Mouse (Mus musculus) hematopoietic stem cell, adult 5-6 weeks (primary cell): ENCODE measurements around the gene Pakap. TPM values are rescaled to one million over a fixed set of nuclear protein-coding genes. Genes with fewer than 3 reads are reported as not detected.

Experiments
- ATAC-seq, 2 experiments: fragments of 125-278 bp in 1 of 2; replicated peaks in 1 of 2; 2 replicates each; pipeline ENCODE4 v1.8.0; 2016 to 2017; ENCODE audit warnings: inconsistent platforms in 2 of 2, mild to moderate bottlenecking in 2 of 2, moderate number of reproducible peaks in 2 of 2, low read depth in 1 of 2, moderate TSS enrichment in 1 of 2; ENCODE audit not compliant: low FRiP score in 2 of 2, poor library complexity in 2 of 2, severe bottlenecking in 2 of 2, insufficient read depth in 1 of 2, low TSS enrichment in 1 of 2
- total RNA-seq: library from RNA; stranded (forward); fragments of 172-1452, 232-1000 nt; gene quantifications from 2 replicates; pipeline ENCODE4 v1.2.3, GENCODE M21; 2017

The Pakap gene
- total RNA-seq, 1 experiment from 2014 or later: not detected

GRCm38 (mm10) chr4:57821556-57822356 is 253.8 kb downstream of the Pakap start:
- ATAC-seq: no peak

GRCm38 (mm10) chr4:57822641-57823040 is 254.7 kb downstream of the Pakap start:
- ATAC-seq: no peak

DNA sequence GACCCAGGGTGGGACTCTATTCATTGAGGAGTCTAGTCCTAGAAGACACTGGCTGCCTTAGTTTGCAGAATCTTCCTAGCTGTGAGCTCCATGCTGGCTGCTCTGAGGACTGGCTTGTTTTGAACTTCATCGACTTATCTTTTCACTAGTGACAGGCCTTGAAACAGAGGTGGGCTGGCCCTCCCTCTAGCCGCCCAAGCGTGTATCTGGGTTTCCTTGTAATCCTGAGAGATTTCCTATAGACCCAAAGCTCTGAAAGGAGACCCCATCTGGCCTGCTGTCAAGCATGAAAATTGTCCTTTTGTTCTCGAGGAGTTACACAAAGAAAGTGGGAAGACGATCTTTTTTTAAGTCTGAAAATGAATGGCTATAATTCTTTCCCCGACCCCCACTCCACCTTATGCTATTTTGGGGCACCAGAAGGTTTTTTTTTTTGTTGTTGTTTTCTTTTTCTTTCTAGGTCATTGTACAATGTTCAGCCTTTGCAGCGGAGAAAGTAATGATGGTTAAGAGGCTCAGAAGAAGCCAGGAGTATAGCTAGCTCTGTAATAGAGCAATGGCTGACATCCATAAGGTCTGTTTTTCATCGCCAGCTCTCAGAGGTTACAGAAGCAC is 256.8 kb downstream of the Pakap start:
- ATAC-seq: no peak

- no peak for ATAC-seq
These were observed 258.3 kb downstream of the Pakap start for GRCm38 (mm10) chr4:57826272-57826671.

DNA sequence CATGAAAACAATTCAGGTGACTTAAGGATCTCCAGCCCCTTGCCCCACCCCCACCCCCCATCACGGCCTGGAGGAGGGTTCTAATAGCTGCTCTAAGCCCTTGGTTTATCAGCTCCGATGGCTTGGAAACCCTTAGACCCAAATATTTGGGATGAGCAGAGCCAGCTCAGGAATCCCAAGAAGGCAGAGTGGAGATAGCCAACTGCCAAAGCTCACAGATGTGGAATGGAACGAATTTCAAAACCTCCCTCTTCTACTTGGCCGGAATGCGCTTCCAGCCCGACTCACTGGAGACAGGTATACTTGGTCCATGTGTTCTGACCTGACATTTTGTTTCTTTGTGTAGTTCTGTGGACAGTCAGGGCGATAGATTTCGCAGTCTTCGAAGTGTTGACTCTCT is 261.2 kb downstream of the Pakap start:
- no peak for ATAC-seq

DNA sequence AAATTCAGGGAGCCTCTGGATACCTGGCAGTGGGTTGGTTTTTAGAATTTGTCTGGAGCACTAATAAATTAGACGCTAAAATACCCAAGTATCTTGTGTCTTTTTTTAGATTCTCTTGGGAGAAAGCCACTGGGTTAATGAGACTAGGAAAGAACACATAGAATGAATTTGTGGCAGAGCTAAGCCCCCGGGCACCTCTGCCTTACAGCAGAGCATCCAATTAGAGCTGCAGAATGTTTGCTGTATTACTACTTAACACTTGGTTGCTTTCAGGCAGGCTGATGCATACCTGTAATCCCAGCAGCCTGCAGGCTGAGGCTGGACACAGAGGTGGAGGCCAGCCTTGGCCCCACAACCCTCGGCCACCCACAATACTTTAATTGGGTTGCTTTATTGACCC is 261.8 kb downstream of the Pakap start:
- no peak for ATAC-seq

DNA sequence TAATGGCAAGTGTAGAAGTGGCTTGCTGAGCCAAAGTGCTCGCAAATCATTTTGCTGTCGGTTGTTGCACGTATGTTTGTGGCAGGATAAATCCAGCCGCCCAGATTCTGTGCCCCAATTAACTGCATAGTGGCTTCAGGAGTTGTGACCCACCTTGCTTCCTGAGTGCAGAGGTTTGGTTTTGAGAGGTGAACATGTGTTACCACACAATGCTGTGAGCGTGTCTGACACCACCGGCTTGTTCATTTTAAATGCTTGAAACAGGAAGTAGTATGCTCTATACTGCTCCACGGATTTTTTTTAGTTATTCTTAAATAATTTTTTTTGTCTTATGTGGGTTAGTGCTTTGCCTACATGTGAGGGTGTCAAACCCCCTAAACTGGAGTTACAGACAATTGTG is 264.3 kb downstream of the Pakap start:
- peak; percentile 39 to 42; a peak in 3 of 4 replicates for ATAC-seq

DNA sequence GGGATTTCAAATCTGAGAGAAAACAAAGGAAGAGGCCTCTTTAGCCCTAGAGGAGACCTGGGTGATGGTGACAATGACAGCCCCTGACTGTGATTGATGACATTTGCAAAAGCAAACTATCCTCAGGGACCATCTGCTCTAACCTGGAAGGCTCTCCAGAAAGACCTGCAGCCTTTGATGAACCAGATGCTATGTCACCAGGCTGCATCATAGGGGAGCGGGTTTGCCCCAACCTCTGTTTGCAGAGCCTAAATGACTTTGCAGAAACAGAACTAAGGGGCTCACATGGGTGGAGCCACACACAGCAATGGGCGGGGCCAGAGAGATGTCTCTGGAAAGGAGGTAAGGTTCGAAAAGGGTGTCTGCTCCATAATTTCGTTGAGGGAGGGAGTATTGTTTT is 265.1 kb downstream of the Pakap start:
- 0 out of 4 replicates have a peak, but pooled peaks of 1 of the 2 experiments have one; percentile 25 for ATAC-seq

DNA sequence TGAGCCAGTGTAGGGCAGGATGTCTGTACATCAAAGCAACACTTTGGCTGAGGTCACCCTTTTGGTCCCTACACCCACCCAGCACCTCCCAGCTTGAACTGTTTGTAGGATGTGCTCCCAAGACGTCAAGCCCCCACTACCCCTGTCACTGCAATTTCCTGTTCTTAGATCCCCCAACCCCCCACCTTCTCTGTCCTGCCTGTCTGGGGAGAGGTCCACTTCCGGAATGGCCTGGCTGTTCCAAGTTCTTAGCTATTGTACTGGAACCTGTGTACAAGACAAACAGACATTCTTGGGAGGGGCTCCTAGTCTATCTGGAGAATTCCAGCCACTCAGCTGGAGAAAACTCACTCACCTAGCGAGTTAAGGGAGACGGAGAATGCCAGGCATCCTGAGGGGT is 266.2 kb downstream of the Pakap start:
- ATAC-seq: no peak

DNA sequence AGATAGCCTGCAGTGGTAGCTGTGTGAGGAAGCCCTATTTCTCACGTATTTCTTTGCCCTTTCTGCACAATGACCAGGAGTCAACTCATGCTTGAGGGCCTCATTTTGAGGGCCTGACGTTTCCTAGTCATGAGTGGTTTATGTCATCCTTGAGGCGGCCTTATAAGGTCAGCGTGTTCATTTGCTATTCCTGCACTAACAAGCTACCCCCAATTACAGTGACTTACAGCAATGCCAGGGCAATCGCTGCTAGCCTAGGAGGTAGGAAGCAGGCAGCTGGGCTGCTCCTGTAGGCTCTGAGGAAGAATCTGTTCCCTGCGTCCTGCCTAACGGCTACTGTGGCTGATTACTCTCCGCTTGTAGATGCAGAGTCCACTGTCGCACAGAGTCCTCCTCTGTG is 269.1 kb downstream of the Pakap start:
- ATAC-seq: no peak

DNA sequence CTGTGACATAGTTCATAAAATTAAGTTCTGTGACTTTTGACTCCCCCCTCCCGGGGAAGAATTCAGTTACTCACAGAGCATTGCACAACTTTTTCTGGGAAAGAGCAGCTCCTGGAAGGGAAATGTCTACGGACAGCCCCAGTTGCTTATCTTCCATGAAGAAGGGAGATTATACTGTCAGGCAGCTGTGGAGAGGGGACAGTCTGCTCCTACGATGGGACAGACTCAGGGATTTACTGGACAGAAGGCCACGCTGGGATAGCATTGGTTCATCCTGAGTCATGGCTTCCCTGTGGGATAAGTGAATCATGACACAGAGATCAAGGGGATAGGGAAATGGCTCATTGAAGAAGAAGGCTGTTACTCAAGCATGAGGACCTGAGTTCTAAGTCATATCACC is 271.4 kb downstream of the Pakap start:
- ATAC-seq: no peak

- no peak for ATAC-seq
These were observed 273.9 kb downstream of the Pakap start for GRCm38 (mm10) chr4:57841911-57842310.

GRCm38 (mm10) chr4:57842472-57843305 is 274.7 kb downstream of the Pakap start:
- ATAC-seq: no peak

DNA sequence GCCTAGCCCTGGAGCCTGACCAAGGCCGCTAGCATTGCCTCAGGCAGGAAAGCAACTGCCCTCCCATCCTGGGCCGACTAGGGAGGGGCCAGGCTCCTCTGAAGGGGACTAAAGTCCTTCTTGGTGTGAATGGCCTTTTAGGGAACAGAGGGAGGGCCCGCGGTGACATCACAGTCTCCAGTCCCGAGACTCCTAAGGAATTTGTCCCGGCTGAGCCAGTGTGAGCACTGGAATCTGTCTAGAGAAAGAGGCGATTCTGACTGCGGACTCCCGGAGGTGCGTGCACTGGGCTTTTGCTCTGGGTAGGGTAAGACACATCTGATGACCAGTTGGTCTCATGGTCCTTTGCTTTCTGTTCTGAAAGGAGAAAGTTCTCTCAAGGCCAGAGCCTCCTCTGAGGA is 277.1 kb downstream of the Pakap start:
- ATAC-seq: no peak

DNA sequence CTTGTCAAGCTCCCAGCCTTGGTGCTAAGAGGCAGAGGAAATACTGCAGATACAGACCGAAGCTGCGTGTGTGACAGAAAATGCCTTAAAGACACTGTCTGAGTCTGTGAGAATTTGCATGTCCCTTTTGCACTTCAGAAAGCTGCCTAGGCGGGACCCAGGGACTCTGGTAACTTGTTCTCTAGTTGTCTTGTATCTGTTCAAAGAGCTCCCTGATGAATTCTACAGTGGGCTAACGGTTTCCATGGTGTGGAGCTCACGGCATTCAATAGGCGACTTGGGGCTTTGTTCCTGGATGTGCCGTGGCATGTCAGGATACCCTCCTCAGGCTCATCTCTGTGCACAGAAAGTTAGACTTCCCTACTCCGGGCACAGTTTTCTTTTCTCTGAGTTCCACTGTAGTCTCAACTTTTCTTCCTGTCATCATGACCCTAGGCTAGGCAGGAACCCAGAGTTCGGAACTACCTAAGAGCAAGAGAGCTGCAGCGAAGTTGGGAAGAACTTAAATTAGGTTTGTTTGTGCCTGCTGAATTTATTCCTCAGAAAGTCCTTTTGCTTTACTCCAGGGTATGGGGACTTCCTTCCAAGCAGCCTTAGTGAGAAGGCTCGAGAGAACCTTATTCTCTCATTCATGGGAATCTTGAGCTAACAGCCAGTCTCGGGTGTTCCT is 277.7 kb downstream of the Pakap start:
- no peak for ATAC-seq

DNA sequence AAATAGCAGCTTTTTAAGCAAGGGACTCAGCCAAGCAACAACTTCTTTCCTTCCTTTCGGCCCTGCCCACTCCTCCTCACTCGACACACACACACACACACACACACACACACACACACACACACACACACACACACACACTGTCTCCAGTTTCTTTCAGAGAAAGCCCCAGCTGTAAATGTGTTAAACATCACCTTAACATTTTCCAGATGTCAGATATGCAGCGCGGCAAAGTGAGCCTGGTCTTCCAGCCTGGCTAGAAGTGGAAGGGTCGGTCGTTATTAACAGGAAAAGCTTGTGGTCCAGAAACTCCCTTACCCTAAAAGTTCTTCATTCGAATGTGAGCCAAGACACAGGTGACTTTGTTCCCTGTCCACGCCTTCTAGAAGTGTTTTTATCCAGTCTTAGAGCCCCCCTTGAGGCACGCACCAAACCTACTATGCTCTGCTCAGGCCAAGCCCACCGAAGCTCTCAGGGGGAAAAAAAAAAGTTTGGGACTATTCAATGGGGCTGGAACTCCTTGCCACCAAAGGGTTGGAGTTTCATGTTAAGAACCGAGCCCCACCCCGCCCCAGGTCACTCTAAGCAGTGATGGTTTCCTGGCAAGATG is 278.5 kb downstream of the Pakap start:
- ATAC-seq: no peak

- no peak for ATAC-seq
These were observed 279.0 kb downstream of the Pakap start for GRCm38 (mm10) chr4:57846991-57847422.
